Mouse (Mus musculus) erythroblast, embryonic 14.5 days (primary cell): Measurements from ENCODE around the gene D17H6S53E. TPM values are rescaled to one million over a fixed set of nuclear protein-coding genes. Genes with fewer than 3 reads are reported as not detected.

Source experiments
- H3K27me3 ChIP-seq: 2 replicates; pipeline ENCODE4 v1.6.1; 2012; ENCODE audit warnings: inconsistent platforms; ENCODE audit not compliant: control insufficient read depth
- H3K36me3 ChIP-seq: 2 replicates; pipeline ENCODE4 v1.6.1; 2012; ENCODE audit warnings: mild to moderate bottlenecking, inconsistent platforms; ENCODE audit not compliant: control insufficient read depth
- H3K4me1 ChIP-seq: 2 replicates; pipeline ENCODE4 v1.6.1; 2012; ENCODE audit warnings: inconsistent platforms; ENCODE audit not compliant: control insufficient read depth
- H3K4me3 ChIP-seq: replicated peaks from 2 replicates; pipeline ENCODE3; 2012; ENCODE audit warnings: moderate library complexity, mild to moderate bottlenecking, inconsistent platforms
- H3K9me3 ChIP-seq: 2 replicates; pipeline ENCODE4 v1.6.1; 2012; ENCODE audit warnings: low read length, inconsistent platforms, mixed read lengths; ENCODE audit not compliant: control insufficient read depth
- GATA1 ChIP-seq: IDR thresholded peaks from 2 replicates; pipeline ENCODE4 v1.6.1; 2012; ENCODE audit warnings: low read length, inconsistent platforms, mixed read lengths
- TAL1 ChIP-seq: IDR thresholded peaks from 3 replicates; pipeline ENCODE4 v1.6.1; 2012; ENCODE audit warnings: low read length, inconsistent platforms, mixed read lengths
- polyA plus RNA-seq: library from polyadenylated mRNA; stranded (reverse); fragments of >175 nt; gene quantifications from 2 replicates; pipeline ENCODE4 v1.2.3, GENCODE M21; 2012

D17H6S53E gene
- polyA plus RNA-seq, 1 experiment = 0.48 TPM

GRCm38 (mm10) chr17:35097164-35097655, 29.0 kb upstream of the D17H6S53E start:
- Histone ChIP-seq H3K4me3 (no peak overlapping the region), H3K27me3 (no peaks in the 10 kb centered on the region), H3K36me3 (peaks cover 99% of the 10 kb centered on the region), H3K4me1 (peaks cover 41% of the 10 kb centered on the region), H3K9me3 (no peaks in the 10 kb centered on the region)
- no peak for TF ChIP-seq TAL1
- no peak for TF ChIP-seq GATA1

GRCm38 (mm10) chr17:35100196-35100765, 25.9 kb upstream of the D17H6S53E start:
- Histone ChIP-seq H3K4me1 (peaks cover 65% of the 10 kb centered on the region), H3K27me3 (no peaks in the 10 kb centered on the region), H3K4me3 (no peak overlapping the region), H3K36me3 (peaks cover 96% of the 10 kb centered on the region), H3K9me3 (no peaks in the 10 kb centered on the region)
- no peak for TF ChIP-seq GATA1
- no peak for TF ChIP-seq TAL1

GRCm38 (mm10) chr17:35101161-35101560, 25.0 kb upstream of the D17H6S53E start:
- Histone ChIP-seq H3K4me1 (peaks cover 72% of the 10 kb centered on the region), H3K4me3 (no peak overlapping the region), H3K27me3 (no peaks in the 10 kb centered on the region), H3K36me3 (peaks cover 88% of the 10 kb centered on the region), H3K9me3 (no peaks in the 10 kb centered on the region)
- TF ChIP-seq TAL1 (no peak), GATA1 (no peak)

GRCm38 (mm10) chr17:35102299-35102698, 23.9 kb upstream of the D17H6S53E start:
- Histone ChIP-seq H3K36me3 (peaks cover 76% of the 10 kb centered on the region), H3K27me3 (no peaks in the 10 kb centered on the region), H3K4me3 (no peak overlapping the region), H3K4me1 (peaks cover 63% of the 10 kb centered on the region), H3K9me3 (no peaks in the 10 kb centered on the region)
- no peak for TF ChIP-seq TAL1
- TF ChIP-seq GATA1 = no peak

- Histone ChIP-seq H3K9me3 (no peaks in the 10 kb centered on the region), H3K4me3 (no peak overlapping the region), H3K36me3 (peaks cover 67% of the 10 kb centered on the region), H3K4me1 (peaks cover 61% of the 10 kb centered on the region), H3K27me3 (no peaks in the 10 kb centered on the region)
- no peak for TF ChIP-seq GATA1
- no peak for TF ChIP-seq TAL1
Observed at GRCm38 (mm10) chr17:35103221-35103690, 22.9 kb upstream of the D17H6S53E start.

GRCm38 (mm10) chr17:35104079-35104478, 22.1 kb upstream of the D17H6S53E start:
- Histone ChIP-seq H3K4me1 (peaks cover 58% of the 10 kb centered on the region), H3K4me3 (peak overlapping the region; percentile 23), H3K36me3 (peaks cover 59% of the 10 kb centered on the region), H3K27me3 (no peaks in the 10 kb centered on the region), H3K9me3 (no peaks in the 10 kb centered on the region)
- TF ChIP-seq GATA1 = no peak
- no peak for TF ChIP-seq TAL1

- Histone ChIP-seq H3K4me3 (peak overlapping the region; percentile 5), H3K4me1 (peaks cover 58% of the 10 kb centered on the region), H3K27me3 (no peaks in the 10 kb centered on the region), H3K36me3 (peaks cover 52% of the 10 kb centered on the region), H3K9me3 (no peaks in the 10 kb centered on the region)
- TF ChIP-seq GATA1 (peak; percentile 73), TAL1 (peak; percentile 83)
Observed at GRCm38 (mm10) chr17:35104754-35105153, 21.4 kb upstream of the D17H6S53E start.

- Histone ChIP-seq H3K36me3 (peaks cover 41% of the 10 kb centered on the region), H3K27me3 (peaks cover 2% of the 10 kb centered on the region; the same call in 1 of the 2 replicates), H3K4me1 (peaks cover 50% of the 10 kb centered on the region), H3K4me3 (no peak overlapping the region), H3K9me3 (no peaks in the 10 kb centered on the region)
- TF ChIP-seq GATA1 (no peak), TAL1 (no peak)
Observed at GRCm38 (mm10) chr17:35105740-35106389, 20.3 kb upstream of the D17H6S53E start.

- TF ChIP-seq GATA1 (no peak), TAL1 (no peak)
- H3K27me3 ChIP-seq = peaks cover 2% of the 10 kb centered on the region; the same call in 1 of the 2 replicates
- H3K9me3 ChIP-seq = no peaks in the 10 kb centered on the region
- H3K4me1 ChIP-seq = peaks cover 48% of the 10 kb centered on the region
- H3K4me3 ChIP-seq = no peak overlapping the region
- H3K36me3 ChIP-seq = peaks cover 34% of the 10 kb centered on the region
Observed at GRCm38 (mm10) chr17:35106522-35106921, 19.7 kb upstream of the D17H6S53E start.
